Mouse (Mus musculus) G1E (cell line): ENCODE data around the gene Il4.

Source experiments
- CTCF ChIP-seq: IDR thresholded peaks from 2 replicates; pipeline ENCODE4 v1.5.1; 2012; ENCODE audit warnings: low read depth, low read length, inconsistent platforms, mixed read lengths
- TAL1 ChIP-seq: conservative IDR thresholded peaks from 2 replicates; pipeline ENCODE4 v1.6.1; 2012; ENCODE audit warnings: low read depth, low read length, inconsistent platforms, mixed read lengths

- TF ChIP-seq CTCF: no peak
- no peak for TF ChIP-seq TAL1
Observed at GRCm38 (mm10) chr11:53620094-53620493, 1.6 kb upstream of the Il4 start.
